Mouse (Mus musculus) embryo, embryonic 11.5 days (tissue): Measurements from ENCODE around the gene Zfp574.

Experiments used
- DNase-seq: peaks from one replicate; pipeline ENCODE4 v3.0.0-alpha.2; 2012; ENCODE audit warnings: low read depth, low spot score

The Zfp574 gene

GRCm38 (mm10) chr7:25072716-25073390 is 486 bp downstream of the Zfp574 start:
- no peak for DNase-seq

GRCm38 (mm10) chr7:25073924-25074323 is 1.6 kb downstream of the Zfp574 start:
- no peak for DNase-seq

- DNase-seq: no peak
These were observed 3.9 kb downstream of the Zfp574 start for GRCm38 (mm10) chr7:25076296-25076662.

- DNase-seq: peak; percentile 95
These were observed 4.5 kb downstream of the Zfp574 start for GRCm38 (mm10) chr7:25076663-25077413.

- no peak for DNase-seq
These were observed 5.0 kb downstream of the Zfp574 start for GRCm38 (mm10) chr7:25077414-25077755.

- no peak for DNase-seq
These were observed 7.2 kb downstream of the Zfp574 start for GRCm38 (mm10) chr7:25079496-25080026.

- no peak for DNase-seq
These were observed 8.1 kb downstream of the Zfp574 start for GRCm38 (mm10) chr7:25080431-25080830.

GRCm38 (mm10) chr7:25082510-25082909 is 10.1 kb downstream of the Zfp574 start:
- no peak for DNase-seq

- DNase-seq: no peak
These were observed 12.3 kb downstream of the Zfp574 start for GRCm38 (mm10) chr7:25084621-25085020.

GRCm38 (mm10) chr7:25086656-25087055 is 14.3 kb downstream of the Zfp574 start:
- no peak for DNase-seq

GRCm38 (mm10) chr7:25087256-25087912 is 15.0 kb downstream of the Zfp574 start:
- DNase-seq: no peak

GRCm38 (mm10) chr7:25087972-25088371 is 15.6 kb downstream of the Zfp574 start:
- DNase-seq: no peak

- DNase-seq: no peak
These were observed 16.2 kb downstream of the Zfp574 start for GRCm38 (mm10) chr7:25088531-25088930.

- DNase-seq: no peak
These were observed 16.6 kb downstream of the Zfp574 start for GRCm38 (mm10) chr7:25088968-25089367.

GRCm38 (mm10) chr7:25089875-25090274 is 17.5 kb downstream of the Zfp574 start:
- no peak for DNase-seq

- DNase-seq: no peak
These were observed 25.8 kb downstream of the Zfp574 start for GRCm38 (mm10) chr7:25098169-25098568.

- no peak for DNase-seq
These were observed 27.2 kb downstream of the Zfp574 start for GRCm38 (mm10) chr7:25099581-25099980.

GRCm38 (mm10) chr7:25105411-25106160 is 33.2 kb downstream of the Zfp574 start:
- peak; percentile 57 for DNase-seq

GRCm38 (mm10) chr7:25106790-25107502 is 34.6 kb downstream of the Zfp574 start:
- DNase-seq: no peak

GRCm38 (mm10) chr7:25109355-25109754 is 37.0 kb downstream of the Zfp574 start:
- no peak for DNase-seq

GRCm38 (mm10) chr7:25110336-25110735 is 38.0 kb downstream of the Zfp574 start:
- DNase-seq: no peak
